Comparison of ENCODE assay signal across 9 mouse cellular contexts in genomic region chr1:54832765-54833164, GRCm38 (mm10).
DNase-seq lines count a peak whose midpoint lies in the region; ATAC-seq and TF ChIP-seq lines count a peak whose summit lies in the region.
"Had no signal": no experiment of that assay in that cellular context is flagged by ENCODE, and none has a peak within 500 bp of the region (broad histone marks: within the 10 kb centered on the region; RNA-seq: fewer than 3 reads in every experiment).

No protein-coding gene starts in this region.

- ATAC-seq in cerebellum, adult (ENCODE audit: insufficient number of reproducible peaks, low FRiP score, low TSS enrichment) = peak; percentile 66; the same call in 1 of the 2 replicates
- peak; percentile 59; the same call in 1 of the 2 replicates for ATAC-seq in neural tube, embryonic 15.5 days (ENCODE audit: low FRiP score)

- TF ChIP-seq CTCF in liver, adult 2 months (IDR thresholded peaks at IDR 0.05; ENCODE audit: low read depth, low read length) = peak; percentile 49

- H3K9me3 ChIP-seq in neural tube, embryonic 15.5 days (replicated peaks) = no peaks in the 10 kb centered on the region
- H3K9me3 ChIP-seq: heart, embryonic 15.5 days had no signal

- WGBS in liver, adult 2 months = 0% methylated on average over 1 of the region's 1 CpGs
- WGBS in neural tube, embryonic 15.5 days = 0% methylated on average over 1 of the region's 1 CpGs

- no peak overlapping the region for H3K27ac ChIP-seq in liver, adult 2 months (replicated peaks; ENCODE audit: insufficient read depth, low read depth, low read length)
- no peak overlapping the region for H3K27ac ChIP-seq in neural tube, embryonic 15.5 days (replicated peaks)
- H3K27ac ChIP-seq: heart, embryonic 15.5 days had no signal

- no peaks in the 10 kb centered on the region for H3K36me3 ChIP-seq in liver, adult 2 months (ENCODE audit: control insufficient read depth, insufficient read depth, low read length)
- H3K36me3 ChIP-seq in neural tube, embryonic 15.5 days = no peaks in the 10 kb centered on the region
- H3K36me3 ChIP-seq: heart, embryonic 15.5 days had no signal

- H3K4me3 ChIP-seq in liver, adult 2 months (ENCODE audit: insufficient read depth, low read depth, low read length) = no peak overlapping the region
- no peak overlapping the region for H3K4me3 ChIP-seq in neural tube, embryonic 15.5 days (replicated peaks)
- H3K4me3 ChIP-seq: heart, embryonic 15.5 days had no signal

- no peak overlapping the region for H3K4me2 ChIP-seq in neural tube, embryonic 15.5 days
- H3K4me2 ChIP-seq: heart, embryonic 15.5 days had no signal

- no peaks in the 10 kb centered on the region for H3K27me3 ChIP-seq in liver, adult 2 months (ENCODE audit: control insufficient read depth, insufficient read depth, low read length)
- H3K27me3 ChIP-seq in neural tube, embryonic 15.5 days (replicated peaks) = no peaks in the 10 kb centered on the region
- H3K27me3 ChIP-seq: heart, embryonic 15.5 days had no signal

- no peak overlapping the region for H3K9ac ChIP-seq in liver, adult 2 months (ENCODE audit: low read depth, low read length)
- H3K9ac ChIP-seq in neural tube, embryonic 15.5 days (replicated peaks) = no peak overlapping the region
- H3K9ac ChIP-seq: heart, embryonic 15.5 days had no signal

- H3K4me1 ChIP-seq in liver, adult 2 months (ENCODE audit: control insufficient read depth, insufficient read depth, low read length) = peaks cover 8% of the 10 kb centered on the region
- 0 out of 2 replicates have a peak, but pooled peaks cover under 1% of the 10 kb centered on the region for H3K4me1 ChIP-seq in neural tube, embryonic 15.5 days

- no peaks in the 10 kb centered on the region for H3K79me2 ChIP-seq in liver, adult 2 months (ENCODE audit: control insufficient read depth, insufficient read depth, low read length)

- TF ChIP-seq POLR2A in liver, adult 2 months (IDR thresholded peaks at IDR 0.05; ENCODE audit: extremely low read depth, insufficient read depth, low read length) = no peak

- no peak for DNase-seq in cerebellum, adult 9-11 months
- DNase-seq in liver, adult 2 months (ENCODE audit: extremely low read depth, low read depth, low spot score) = peak; percentile 61
- DNase-seq in liver = no peak
- DNase-seq in c-Kit-negative CD71-positive TER-119-positive erythroid progenitor cells, embryonic 14.5 days (ENCODE audit: low read depth, low spot score) = peak; percentile 19
- DNase-seq in induced T-regulatory cell, adult 2 months (ENCODE audit: low read depth) = peak; percentile 89
- no peak for DNase-seq in right cerebral cortex, postnatal 25 days

Comparison
In these comparisons a context has a peak if more than half of its experiments do, and no peak if none do; other contexts are left out.
1. DNase-seq: peak in liver, adult 2 months (single experiment), c-Kit-negative CD71-positive TER-119-positive erythroid progenitor cells, embryonic 14.5 days (single experiment) and induced T-regulatory cell, adult 2 months (single experiment); none in cerebellum, adult 9-11 months (single experiment), liver (single experiment) and right cerebral cortex, postnatal 25 days (single experiment).